Mouse (Mus musculus) E14TG2a.4 (cell line): ENCODE results near the gene Gimap3.

Experiments used
- CTCF ChIP-seq: conservative IDR thresholded peaks from 2 replicates; pipeline ENCODE4 v1.5.1; 2014; ENCODE audit warnings: low read length
- NANOG ChIP-seq: IDR thresholded peaks from 2 replicates; pipeline ENCODE4 v1.6.1; 2014; ENCODE audit warnings: borderline replicate concordance, low read length, mixed read lengths
- POU5F1 ChIP-seq: IDR thresholded peaks from 2 replicates; pipeline ENCODE4 v1.6.1; 2014; ENCODE audit warnings: low read length, borderline replicate concordance

GRCm38 (mm10) chr6:48718455-48718854, 52.2 kb downstream of the Gimap3 start, which contains the start of the genes Gm28053 and Gimap7:
- no peak for TF ChIP-seq CTCF
- TF ChIP-seq NANOG, result no peak
- no peak for TF ChIP-seq POU5F1
